ENCODE assay signal across 9 mouse cellular contexts in genomic region chr11:100891256-100892123, GRCm38 (mm10). TPM values are rescaled to one million over a fixed set of nuclear protein-coding genes. Genes with fewer than 3 reads are reported as not detected.
DNase-seq lines count a peak whose midpoint lies in the region; ATAC-seq lines count a peak whose summit lies in the region.
"Had no signal": no experiment of that assay in that cellular context is flagged by ENCODE, and none has a peak within 500 bp of the region (broad histone marks: within the 10 kb centered on the region; RNA-seq: fewer than 3 reads in every experiment).

No protein-coding gene starts in this region.

- H3K4me2 ChIP-seq in forebrain, embryonic 15.5 days (replicated peaks): no peak overlapping the region
- H3K4me2 ChIP-seq in forebrain, embryonic 13.5 days: no peak overlapping the region
- H3K4me2 ChIP-seq in midbrain, embryonic 13.5 days (replicated peaks): no peak overlapping the region
- H3K4me2 ChIP-seq in liver, embryonic 11.5 days: peak overlapping the region; percentile 60
- H3K4me2 ChIP-seq: forebrain, embryonic 12.5 days had no signal

- H3K4me3 ChIP-seq in forebrain, embryonic 15.5 days: no peak overlapping the region
- H3K4me3 ChIP-seq in forebrain, embryonic 13.5 days: no peak overlapping the region
- no peak overlapping the region for H3K4me3 ChIP-seq in midbrain, embryonic 10.5 days
- H3K4me3 ChIP-seq in midbrain, embryonic 13.5 days (replicated peaks): no peak overlapping the region
- H3K4me3 ChIP-seq in liver, embryonic 11.5 days (ENCODE audit: low read depth, low read length): 0 out of 2 replicates have a peak overlapping the region, but pooled peaks have one; percentile 8
- H3K4me3 ChIP-seq: forebrain, embryonic 12.5 days had no signal

- H3K36me3 ChIP-seq in forebrain, embryonic 15.5 days: no peaks in the 10 kb centered on the region
- H3K36me3 ChIP-seq in forebrain, embryonic 13.5 days (ENCODE audit: poor library complexity, severe bottlenecking): peaks cover 9% of the 10 kb centered on the region; the same call in 1 of the 2 replicates
- H3K36me3 ChIP-seq in midbrain, embryonic 10.5 days: 0 out of 2 replicates have a peak, but pooled peaks cover 3% of the 10 kb centered on the region
- peaks cover 25% of the 10 kb centered on the region for H3K36me3 ChIP-seq in midbrain, embryonic 13.5 days
- peaks cover 9% of the 10 kb centered on the region for H3K36me3 ChIP-seq in liver, embryonic 11.5 days (ENCODE audit: control insufficient read depth, insufficient read depth, low read length)

- 75% methylated on average over 15 of the region's 15 CpGs for WGBS in forebrain, embryonic 15.5 days
- 68% methylated on average over 15 of the region's 15 CpGs for WGBS in forebrain, embryonic 13.5 days
- WGBS in midbrain, embryonic 10.5 days: 74% methylated on average over 15 of the region's 15 CpGs
- 76% methylated on average over 15 of the region's 15 CpGs for WGBS in midbrain, embryonic 13.5 days
- 28% methylated on average over 15 of the region's 15 CpGs for WGBS in liver, embryonic 11.5 days

- peak overlapping the region; percentile 0; the same call in 1 of the 2 replicates for H3K27ac ChIP-seq in forebrain, embryonic 15.5 days (replicated peaks)
- no peak overlapping the region; the same call in 1 of the 2 replicates for H3K27ac ChIP-seq in forebrain, embryonic 13.5 days
- peak overlapping the region; percentile 58 for H3K27ac ChIP-seq in midbrain, embryonic 10.5 days (replicated peaks)
- H3K27ac ChIP-seq in midbrain, embryonic 13.5 days: no peak overlapping the region
- H3K27ac ChIP-seq in liver, embryonic 11.5 days (ENCODE audit: low read depth, low read length): peak overlapping the region; percentile 88
- H3K27ac ChIP-seq: forebrain, embryonic 12.5 days had no signal

- no peak for ATAC-seq in forebrain, embryonic 15.5 days (replicated peaks)
- ATAC-seq in forebrain, embryonic 13.5 days: no peak
- ATAC-seq in midbrain, embryonic 13.5 days: no peak
- ATAC-seq in liver, embryonic 11.5 days (replicated peaks; ENCODE audit: low FRiP score): peak; percentile 88

- H3K4me1 ChIP-seq in forebrain, embryonic 15.5 days: peaks cover 19% of the 10 kb centered on the region
- H3K4me1 ChIP-seq in forebrain, embryonic 13.5 days: peaks cover 4% of the 10 kb centered on the region; the same call in 1 of the 2 replicates
- peaks cover 14% of the 10 kb centered on the region for H3K4me1 ChIP-seq in midbrain, embryonic 10.5 days
- H3K4me1 ChIP-seq in midbrain, embryonic 13.5 days (replicated peaks): 0 out of 2 replicates have a peak, but pooled peaks cover 2% of the 10 kb centered on the region
- H3K4me1 ChIP-seq in liver, embryonic 11.5 days (replicated peaks; ENCODE audit: control insufficient read depth, insufficient read depth, low read length): peaks cover 61% of the 10 kb centered on the region
- H3K4me1 ChIP-seq: forebrain, embryonic 12.5 days had no signal

- H3K9me3 ChIP-seq in forebrain, embryonic 15.5 days: no peaks in the 10 kb centered on the region
- H3K9me3 ChIP-seq in forebrain, embryonic 13.5 days (replicated peaks): no peaks in the 10 kb centered on the region
- no peaks in the 10 kb centered on the region for H3K9me3 ChIP-seq in midbrain, embryonic 10.5 days (replicated peaks)
- no peaks in the 10 kb centered on the region for H3K9me3 ChIP-seq in midbrain, embryonic 13.5 days
- no peaks in the 10 kb centered on the region for H3K9me3 ChIP-seq in liver, embryonic 11.5 days (ENCODE audit: control insufficient read depth, low read length)
- H3K9me3 ChIP-seq: forebrain, embryonic 12.5 days had no signal

- H3K27me3 ChIP-seq in forebrain, embryonic 15.5 days: no peaks in the 10 kb centered on the region
- H3K27me3 ChIP-seq in forebrain, embryonic 13.5 days: no peaks in the 10 kb centered on the region
- no peaks in the 10 kb centered on the region for H3K27me3 ChIP-seq in midbrain, embryonic 10.5 days (ENCODE audit: low read depth, poor library complexity, severe bottlenecking)
- no peaks in the 10 kb centered on the region for H3K27me3 ChIP-seq in midbrain, embryonic 13.5 days
- no peaks in the 10 kb centered on the region for H3K27me3 ChIP-seq in liver, embryonic 11.5 days (replicated peaks; ENCODE audit: control insufficient read depth, insufficient read depth, low read length)
- H3K27me3 ChIP-seq: forebrain, embryonic 12.5 days had no signal

- H3K9ac ChIP-seq in forebrain, embryonic 15.5 days (replicated peaks): no peak overlapping the region
- no peak overlapping the region for H3K9ac ChIP-seq in forebrain, embryonic 13.5 days
- H3K9ac ChIP-seq in midbrain, embryonic 13.5 days (replicated peaks): no peak overlapping the region
- H3K9ac ChIP-seq in liver, embryonic 11.5 days (ENCODE audit: low read depth, low read length): peak overlapping the region; percentile 53
- H3K9ac ChIP-seq: forebrain, embryonic 12.5 days had no signal

- DNase-seq in midbrain, embryonic 10.5 days (ENCODE audit: low spot score): no peak
- DNase-seq in liver, embryonic 11.5 days (ENCODE audit: low spot score): no peak
- DNase-seq in thymus, postnatal 4 days: peak; percentile 76
- no peak for DNase-seq in layer of hippocampus, adult 9-10 months (ENCODE audit: low spot score)
- no peak for DNase-seq in frontal cortex, postnatal 36 days (ENCODE audit: low spot score in 2 of 2)

RNA-seq across cellular contexts. Expression of gene Stat5a, which starts 32.3 kb away (rescaled TPM):
- 0.71 and 1.0 TPM in 2 replicates for polyA plus RNA-seq in forebrain, embryonic 15.5 days (2015; fragmentation: Nextera tagmentation; extraction: Ambion mirVana)
- 0.85 and 1.2 TPM in 2 replicates for polyA plus RNA-seq in forebrain, embryonic 13.5 days (2015; fragmentation: Nextera tagmentation; extraction: Ambion mirVana)
- polyA plus RNA-seq in midbrain, embryonic 10.5 days (2016; fragmentation: Nextera tagmentation; extraction: Ambion mirVana): 1.7 TPM in 2 replicates
- 1.3 and 1.7 TPM in 2 replicates for polyA plus RNA-seq in midbrain, embryonic 13.5 days (2015; fragmentation: Nextera tagmentation; extraction: Ambion mirVana)
- 26.3 and 27.8 TPM in 2 replicates for polyA plus RNA-seq in liver, embryonic 11.5 days (2014; fragmentation: Nextera tagmentation; extraction: Ambion mirVana)

RNA-seq across cellular contexts. Expression of gene Stat5b, which starts 41.0 kb away (rescaled TPM):
- polyA plus RNA-seq in forebrain, embryonic 15.5 days (2015; fragmentation: Nextera tagmentation; extraction: Ambion mirVana): 11.4 and 13.3 TPM in 2 replicates
- polyA plus RNA-seq in forebrain, embryonic 13.5 days (2015; fragmentation: Nextera tagmentation; extraction: Ambion mirVana): 11.1 and 14.0 TPM in 2 replicates
- 15.0 and 15.9 TPM in 2 replicates for polyA plus RNA-seq in midbrain, embryonic 10.5 days (2016; fragmentation: Nextera tagmentation; extraction: Ambion mirVana)
- 14.0 and 14.5 TPM in 2 replicates for polyA plus RNA-seq in midbrain, embryonic 13.5 days (2015; fragmentation: Nextera tagmentation; extraction: Ambion mirVana)
- 46.0 and 50.1 TPM in 2 replicates for polyA plus RNA-seq in liver, embryonic 11.5 days (2014; fragmentation: Nextera tagmentation; extraction: Ambion mirVana)

RNA-seq across cellular contexts. Expression of gene Stat3, which starts 47.9 kb away (rescaled TPM):
- 31.1 and 32.3 TPM in 2 replicates for polyA plus RNA-seq in forebrain, embryonic 15.5 days (2015; fragmentation: Nextera tagmentation; extraction: Ambion mirVana)
- polyA plus RNA-seq in forebrain, embryonic 13.5 days (2015; fragmentation: Nextera tagmentation; extraction: Ambion mirVana): 24.6 and 29.1 TPM in 2 replicates
- 16.9 and 20.4 TPM in 2 replicates for polyA plus RNA-seq in midbrain, embryonic 10.5 days (2016; fragmentation: Nextera tagmentation; extraction: Ambion mirVana)
- 28.7 and 34.3 TPM in 2 replicates for polyA plus RNA-seq in midbrain, embryonic 13.5 days (2015; fragmentation: Nextera tagmentation; extraction: Ambion mirVana)
- polyA plus RNA-seq in liver, embryonic 11.5 days (2014; fragmentation: Nextera tagmentation; extraction: Ambion mirVana): 52.9 and 57.3 TPM in 2 replicates

Comparison
In these comparisons a context has a peak if more than half of its experiments do, and no peak if none do; other contexts are left out.
1. H3K27ac ChIP-seq: peak in forebrain, embryonic 15.5 days (single experiment), midbrain, embryonic 10.5 days (single experiment) and liver, embryonic 11.5 days (single experiment); none in forebrain, embryonic 13.5 days (single experiment) and midbrain, embryonic 13.5 days (single experiment).
2. RNA of gene Stat5a, which starts 32.3 kb away (polyA plus RNA-seq): 26.3 to 27.8 TPM in liver, embryonic 11.5 days; 1.3 to 1.7 TPM in midbrain, embryonic 13.5 days, 1.7 TPM in midbrain, embryonic 10.5 days, 0.85 to 1.2 TPM in forebrain, embryonic 13.5 days and 0.71 to 1.0 TPM in forebrain, embryonic 15.5 days; every median in the first group is over 10 times any median in the second.